Mouse (Mus musculus) frontal cortex, adult (tissue): Measurements from ENCODE around the gene Hist1h3f.
"Not testable (repeated sequence)": the region's sequence is repeated elsewhere in the genome, so short reads cannot be mapped to it uniquely, and the experiment has no call there.

Experiments
- ATAC-seq: cut with Nextera tagmentation; 2 replicates; pipeline ENCODE4 v1.9.2; 2017; ENCODE audit warnings: mild to moderate bottlenecking, moderate library complexity, mixed read lengths; ENCODE audit not compliant: low TSS enrichment

The Hist1h3f gene

DNA sequence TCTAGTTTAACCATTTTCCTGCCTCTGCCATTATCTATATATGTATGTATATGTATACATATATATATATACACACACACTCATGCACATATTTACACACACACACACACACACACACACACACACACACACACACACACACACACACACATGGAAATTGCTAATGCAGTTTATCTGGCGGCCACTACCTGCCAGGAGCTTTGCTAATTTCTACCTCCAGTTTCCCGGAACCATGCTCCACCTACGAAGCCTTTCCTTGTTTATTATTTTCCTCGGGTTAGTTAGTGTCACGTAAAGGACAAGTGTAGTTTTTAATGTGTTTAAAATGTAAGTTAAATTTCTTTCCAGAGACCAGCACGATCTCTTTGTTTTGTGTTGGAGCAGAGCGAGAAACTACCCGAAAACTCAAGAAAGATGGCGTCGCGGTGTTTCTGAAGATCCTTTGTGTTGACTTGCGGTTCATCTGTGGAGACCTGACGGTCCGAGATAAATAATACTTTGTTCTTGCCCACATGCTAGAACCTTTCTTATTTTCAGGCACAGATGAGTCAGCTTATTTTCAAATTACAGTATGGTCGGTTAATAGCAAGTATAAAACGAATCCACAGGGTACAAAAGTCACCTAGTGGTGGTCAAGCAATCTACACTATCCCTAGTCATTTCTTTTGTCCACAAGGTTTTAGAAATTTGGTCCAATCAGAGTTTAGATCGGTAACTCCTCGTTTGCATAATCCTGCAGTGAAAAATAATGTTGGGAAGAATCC lies 19.0 kb downstream of the Hist1h3f start:
- peak; percentile 78 for ATAC-seq

DNA sequence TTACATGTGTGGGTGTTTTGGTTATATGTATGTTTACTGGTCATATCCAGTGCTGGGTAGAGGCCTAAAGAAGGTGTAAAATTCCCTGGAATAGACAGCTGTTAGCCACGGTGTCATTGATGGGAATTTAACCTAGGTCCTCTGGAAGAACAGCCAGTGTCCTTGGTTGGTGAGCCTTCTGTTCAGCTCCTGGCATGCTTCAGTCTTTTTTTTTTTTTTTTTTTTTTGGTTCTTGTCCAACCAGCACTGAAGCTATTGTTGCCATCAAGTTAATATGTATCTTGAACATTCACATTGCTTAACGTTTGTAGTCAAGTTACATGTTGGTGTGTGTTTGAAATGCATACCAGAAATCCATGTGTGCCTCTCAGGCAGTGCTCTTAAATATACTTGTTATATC lies 20.6 kb downstream of the Hist1h3f start:
- ATAC-seq: no peak

DNA sequence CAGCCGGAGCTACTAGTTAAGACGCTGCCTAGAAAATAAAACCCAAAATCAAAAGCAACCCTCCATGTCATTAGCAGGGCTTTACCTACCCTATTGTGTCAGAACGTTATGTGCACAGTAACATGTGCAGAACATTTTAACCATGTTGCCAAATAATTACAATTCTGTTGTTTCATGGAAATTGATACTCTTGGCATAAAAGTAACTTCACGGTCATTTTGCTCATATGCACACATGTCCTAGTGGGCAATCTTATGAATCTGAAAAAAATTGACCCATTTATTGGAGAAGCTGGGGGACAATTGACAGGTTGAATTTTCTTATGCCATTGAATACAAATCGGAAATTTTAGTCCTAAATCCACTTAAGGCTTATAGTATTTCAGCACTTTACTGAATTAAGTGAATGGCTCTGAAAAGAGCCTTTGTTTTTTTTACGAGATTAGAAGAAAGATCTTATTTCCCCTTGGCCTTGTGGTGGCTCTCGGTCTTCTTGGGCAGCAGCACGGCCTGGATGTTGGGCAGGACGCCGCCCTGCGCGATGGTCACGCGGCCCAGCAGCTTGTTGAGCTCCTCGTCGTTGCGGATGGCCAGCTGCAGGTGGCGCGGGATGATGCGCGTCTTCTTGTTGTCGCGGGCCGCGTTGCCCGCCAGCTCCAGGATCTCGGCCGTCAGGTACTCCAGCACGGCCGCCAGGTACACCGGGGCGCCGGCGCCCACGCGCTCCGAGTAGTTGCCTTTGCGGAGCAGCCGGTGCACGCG lies 26.6 kb downstream of the Hist1h3f start:
- ATAC-seq: not testable (repeated sequence)

DNA sequence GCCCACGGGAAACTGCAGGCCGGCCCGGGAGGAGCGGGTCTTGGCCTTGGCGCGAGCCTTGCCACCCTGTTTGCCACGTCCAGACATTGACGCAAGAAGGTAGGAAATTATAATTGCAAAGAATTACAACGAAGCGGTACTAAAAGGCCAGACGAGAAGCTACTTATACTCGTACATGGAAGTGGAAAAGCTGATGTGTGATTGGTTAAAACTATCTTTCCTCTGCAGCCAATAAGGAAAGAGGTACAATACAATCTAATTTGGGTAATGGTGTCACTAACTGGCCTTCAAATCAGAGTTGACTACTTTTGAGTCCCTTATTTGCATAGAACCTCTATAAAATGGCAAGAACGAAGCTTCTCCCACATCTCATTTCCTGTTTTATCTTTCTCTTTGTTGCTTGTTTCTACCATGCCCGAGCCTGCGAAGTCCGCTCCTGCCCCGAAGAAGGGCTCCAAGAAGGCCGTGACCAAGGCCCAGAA lies 27.2 kb downstream of the Hist1h3f start, which contains the start of the genes Hist1h2ae and Hist1h2bg:
Gene Hist1h2ae (minus strand): TSS at position 199 of the 482 bp plus-strand sequence.
Gene Hist1h2bg (plus strand): TSS at position 375 of the 482 bp plus-strand sequence.
- peak; percentile 96 for ATAC-seq

DNA sequence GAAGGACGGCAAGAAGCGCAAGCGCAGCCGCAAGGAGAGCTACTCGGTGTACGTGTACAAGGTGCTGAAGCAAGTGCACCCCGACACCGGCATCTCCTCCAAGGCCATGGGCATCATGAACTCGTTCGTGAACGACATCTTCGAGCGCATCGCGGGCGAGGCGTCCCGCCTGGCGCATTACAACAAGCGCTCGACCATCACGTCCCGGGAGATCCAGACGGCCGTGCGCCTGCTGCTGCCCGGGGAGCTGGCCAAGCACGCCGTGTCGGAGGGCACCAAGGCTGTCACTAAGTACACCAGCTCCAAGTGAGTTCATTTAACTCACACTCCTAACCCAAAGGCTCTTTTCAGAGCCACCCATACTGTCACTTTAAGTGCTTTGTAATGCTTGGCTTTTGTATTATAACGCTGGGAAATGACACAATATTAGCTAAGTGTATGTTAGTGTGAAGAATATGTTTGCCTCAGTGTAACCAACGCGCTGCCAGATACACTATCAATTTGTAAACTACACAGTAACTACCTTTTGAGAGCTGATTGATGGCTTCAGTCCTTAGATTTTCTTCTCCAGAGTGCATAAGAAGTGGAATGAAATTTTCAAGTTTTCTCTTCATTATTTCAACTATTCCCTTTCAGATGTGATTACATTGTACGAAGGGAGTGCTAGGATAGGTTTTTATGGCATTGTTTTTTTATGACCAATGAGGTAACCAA lies 27.8 kb downstream of the Hist1h3f start:
- ATAC-seq: not testable (repeated sequence)

DNA sequence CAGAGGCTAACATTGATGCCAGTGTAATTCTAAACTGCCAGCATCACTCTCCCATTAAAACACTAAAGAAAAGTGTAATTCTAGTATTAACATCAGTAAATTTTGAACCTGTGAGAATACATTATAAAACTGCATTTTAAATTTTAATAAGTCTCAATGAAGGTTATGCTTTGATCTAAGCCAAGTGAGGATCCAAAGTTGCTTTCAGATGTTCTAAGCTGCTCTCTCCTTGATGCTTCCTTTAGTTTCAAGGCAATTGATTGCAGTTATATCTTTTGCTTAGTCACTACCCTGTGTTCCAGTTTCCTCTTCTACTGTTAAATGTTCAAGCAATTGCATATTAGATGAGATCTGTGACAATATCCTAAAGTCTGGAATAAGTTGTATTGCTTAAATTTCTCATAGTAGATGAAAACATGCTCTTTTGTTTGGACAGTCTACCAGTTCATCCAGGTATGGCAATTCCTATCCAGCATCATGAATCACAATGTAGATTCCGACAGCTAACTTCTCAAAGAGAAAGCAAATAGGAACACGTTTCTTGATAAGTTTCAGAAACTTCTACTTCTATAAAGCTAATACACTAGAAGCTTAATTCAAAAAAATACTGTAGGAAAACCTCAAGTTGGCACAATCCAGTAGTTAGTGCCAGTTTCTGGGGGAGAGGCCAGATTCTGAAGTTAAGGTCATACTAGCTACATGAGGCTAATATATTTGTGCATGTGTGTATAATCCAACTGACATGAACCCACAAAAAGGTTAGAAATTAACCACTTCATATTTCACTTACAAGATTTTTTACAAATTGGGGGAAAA lies 28.6 kb downstream of the Hist1h3f start:
- ATAC-seq: no peak

DNA sequence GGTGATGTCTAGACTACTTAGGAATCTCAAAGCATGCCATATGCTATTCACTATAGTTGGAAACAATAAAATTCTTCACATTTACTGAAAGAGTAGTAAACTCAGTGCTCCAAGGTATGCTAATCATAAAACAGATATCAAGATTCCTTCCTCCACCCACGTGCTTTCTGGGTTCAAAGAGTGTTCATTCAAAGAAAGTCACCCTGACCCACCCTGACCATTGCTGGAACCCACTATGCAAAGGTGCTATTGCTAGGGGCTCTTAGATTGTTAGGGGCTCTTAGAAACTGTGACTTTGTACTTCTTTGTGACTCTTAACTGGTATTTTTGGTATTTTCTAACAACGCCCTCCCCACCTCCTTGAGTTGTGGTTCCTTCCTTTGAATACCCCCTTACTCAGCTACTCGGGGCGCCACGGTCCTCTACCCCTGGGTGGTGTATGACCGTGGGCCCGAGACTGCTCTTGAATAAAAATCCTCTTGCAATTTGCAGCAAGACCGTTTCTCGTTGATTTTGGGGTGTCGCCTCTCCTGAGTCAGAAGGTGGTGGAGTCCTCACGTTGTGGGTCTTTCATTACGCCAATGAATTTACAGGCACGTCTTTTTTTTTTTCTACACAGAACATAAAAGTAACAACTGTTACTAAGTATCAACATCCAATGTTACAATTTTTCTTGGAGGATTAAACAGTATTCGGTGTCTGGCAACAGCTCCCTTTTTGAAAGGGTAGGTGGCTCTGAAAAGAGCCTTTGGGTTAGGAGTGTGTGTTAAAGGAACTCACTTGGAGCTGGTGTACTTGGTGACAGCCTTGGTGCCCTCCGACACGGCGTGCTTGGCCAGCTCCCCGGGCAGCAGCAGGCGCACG lies 29.4 kb downstream of the Hist1h3f start:
- ATAC-seq: not testable (repeated sequence)

DNA sequence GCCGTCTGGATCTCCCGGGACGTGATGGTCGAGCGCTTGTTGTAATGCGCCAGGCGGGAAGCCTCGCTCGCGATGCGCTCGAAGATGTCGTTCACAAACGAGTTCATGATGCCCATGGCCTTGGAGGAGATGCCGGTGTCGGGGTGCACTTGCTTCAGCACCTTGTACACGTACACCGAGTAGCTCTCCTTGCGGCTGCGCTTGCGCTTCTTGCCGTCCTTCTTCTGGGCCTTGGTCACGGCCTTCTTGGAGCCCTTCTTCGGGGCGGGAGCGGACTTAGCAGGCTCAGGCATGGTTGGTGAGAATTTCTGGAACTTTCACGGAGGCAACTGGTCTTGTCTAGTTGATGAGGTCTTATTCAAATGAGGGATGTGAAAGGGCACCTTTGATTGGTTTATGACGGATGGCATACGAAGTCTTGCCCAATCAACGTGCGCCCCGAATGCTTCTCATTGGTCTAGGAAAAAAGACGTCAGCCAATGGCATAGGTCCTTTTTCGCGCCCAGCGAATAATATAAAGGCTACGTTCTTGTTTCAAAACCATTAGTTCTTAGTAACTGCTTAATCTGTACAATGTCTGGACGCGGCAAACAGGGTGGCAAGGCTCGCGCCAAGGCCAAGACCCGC lies 30.2 kb downstream of the Hist1h3f start, which contains the start of the genes Hist1h2bf and Hist1h2ad:
Gene Hist1h2bf (minus strand): TSS at position 299 of the 627 bp plus-strand sequence.
Gene Hist1h2ad (plus strand): TSS at position 484 of the 627 bp plus-strand sequence.
- peak; percentile 93 for ATAC-seq

DNA sequence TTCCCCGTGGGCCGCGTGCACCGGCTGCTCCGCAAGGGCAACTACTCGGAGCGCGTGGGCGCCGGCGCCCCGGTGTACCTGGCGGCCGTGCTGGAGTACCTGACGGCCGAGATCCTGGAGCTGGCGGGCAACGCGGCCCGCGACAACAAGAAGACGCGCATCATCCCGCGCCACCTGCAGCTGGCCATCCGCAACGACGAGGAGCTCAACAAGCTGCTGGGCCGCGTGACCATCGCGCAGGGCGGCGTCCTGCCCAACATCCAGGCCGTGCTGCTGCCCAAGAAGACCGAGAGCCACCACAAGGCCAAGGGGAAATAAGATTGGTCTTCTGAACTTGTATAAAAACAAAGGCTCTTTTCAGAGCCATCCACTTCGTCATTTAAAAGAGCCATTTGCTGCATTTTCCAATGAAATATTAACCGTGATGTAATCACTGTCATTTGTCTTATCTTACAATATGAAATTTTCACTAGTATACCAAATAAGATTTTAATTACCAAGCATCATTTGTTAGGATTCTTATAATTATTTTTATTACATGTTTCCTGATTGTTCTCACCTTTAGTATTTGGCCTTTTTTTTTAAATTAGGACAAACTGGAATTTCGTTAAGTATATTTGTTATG lies 30.8 kb downstream of the Hist1h3f start:
- not testable (repeated sequence) for ATAC-seq

DNA sequence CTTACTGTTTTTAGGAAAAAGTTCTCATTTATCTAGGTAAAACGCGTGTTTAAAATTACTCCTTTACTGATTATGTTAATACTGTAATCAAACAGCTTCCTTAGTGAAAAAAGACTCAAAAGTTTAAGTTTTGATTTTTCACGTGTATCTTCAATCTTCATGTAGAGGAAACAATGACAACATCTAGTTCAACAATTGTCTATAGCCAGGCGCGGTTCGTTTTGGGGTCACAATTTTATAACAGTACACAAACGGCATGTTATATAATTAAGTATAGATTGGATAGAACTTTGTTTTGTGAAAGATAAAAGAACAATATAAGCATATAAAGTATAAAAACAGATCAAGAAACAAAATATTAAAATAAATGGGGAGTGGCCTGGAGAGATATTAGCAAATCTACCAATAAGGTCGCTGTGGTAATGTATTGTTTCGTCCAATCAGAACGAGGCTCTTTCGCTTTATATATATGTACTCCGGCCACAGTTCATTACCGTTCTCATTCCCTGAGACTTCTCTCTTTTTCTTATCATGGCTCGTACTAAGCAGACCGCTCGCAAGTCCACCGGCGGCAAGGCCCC lies 31.5 kb downstream of the Hist1h3f start, which contains the start of gene Hist1h3d:
Gene Hist1h3d (plus strand): TSS at position 493 of the 581 bp plus-strand sequence.
- ATAC-seq: peak; percentile 71

DNA sequence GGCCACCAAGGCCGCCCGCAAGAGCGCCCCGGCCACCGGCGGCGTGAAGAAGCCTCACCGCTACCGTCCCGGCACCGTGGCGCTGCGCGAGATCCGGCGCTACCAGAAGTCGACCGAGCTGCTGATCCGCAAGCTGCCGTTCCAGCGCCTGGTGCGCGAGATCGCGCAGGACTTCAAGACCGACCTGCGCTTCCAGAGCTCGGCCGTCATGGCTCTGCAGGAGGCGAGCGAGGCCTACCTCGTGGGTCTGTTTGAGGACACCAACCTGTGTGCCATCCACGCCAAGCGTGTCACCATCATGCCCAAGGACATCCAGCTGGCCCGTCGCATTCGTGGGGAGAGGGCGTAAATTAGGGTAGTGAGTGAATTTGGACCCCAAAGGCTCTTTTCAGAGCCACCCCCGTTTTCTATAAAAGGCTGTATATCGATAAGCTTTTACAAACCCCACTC lies 32.0 kb downstream of the Hist1h3f start:
- ATAC-seq: not testable (repeated sequence)

DNA sequence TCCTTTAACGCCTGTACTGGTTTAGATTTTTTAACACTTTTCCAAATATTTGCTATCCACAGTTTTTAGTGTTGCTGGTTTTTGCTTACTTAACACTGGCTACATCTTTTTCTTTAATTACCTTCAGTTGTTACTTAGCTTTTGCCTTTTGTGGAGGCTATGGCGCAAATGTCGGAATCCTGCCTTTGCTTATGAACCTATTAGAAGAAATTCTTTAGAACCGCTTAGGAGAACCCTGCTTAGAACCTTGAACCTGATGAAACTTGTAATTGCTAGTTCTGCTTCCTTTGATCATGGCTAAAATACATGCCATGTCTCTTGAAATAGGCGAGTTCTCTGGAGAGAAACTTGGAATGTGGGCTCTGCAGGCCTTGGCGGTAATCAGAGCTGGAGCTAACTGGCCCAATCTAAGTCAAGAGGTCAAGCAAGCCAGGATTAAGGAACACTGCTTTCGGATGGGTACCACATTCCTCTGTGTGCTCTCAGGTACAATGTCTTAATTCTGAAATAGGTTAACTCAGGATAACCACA lies 32.6 kb downstream of the Hist1h3f start:
- ATAC-seq: no peak

DNA sequence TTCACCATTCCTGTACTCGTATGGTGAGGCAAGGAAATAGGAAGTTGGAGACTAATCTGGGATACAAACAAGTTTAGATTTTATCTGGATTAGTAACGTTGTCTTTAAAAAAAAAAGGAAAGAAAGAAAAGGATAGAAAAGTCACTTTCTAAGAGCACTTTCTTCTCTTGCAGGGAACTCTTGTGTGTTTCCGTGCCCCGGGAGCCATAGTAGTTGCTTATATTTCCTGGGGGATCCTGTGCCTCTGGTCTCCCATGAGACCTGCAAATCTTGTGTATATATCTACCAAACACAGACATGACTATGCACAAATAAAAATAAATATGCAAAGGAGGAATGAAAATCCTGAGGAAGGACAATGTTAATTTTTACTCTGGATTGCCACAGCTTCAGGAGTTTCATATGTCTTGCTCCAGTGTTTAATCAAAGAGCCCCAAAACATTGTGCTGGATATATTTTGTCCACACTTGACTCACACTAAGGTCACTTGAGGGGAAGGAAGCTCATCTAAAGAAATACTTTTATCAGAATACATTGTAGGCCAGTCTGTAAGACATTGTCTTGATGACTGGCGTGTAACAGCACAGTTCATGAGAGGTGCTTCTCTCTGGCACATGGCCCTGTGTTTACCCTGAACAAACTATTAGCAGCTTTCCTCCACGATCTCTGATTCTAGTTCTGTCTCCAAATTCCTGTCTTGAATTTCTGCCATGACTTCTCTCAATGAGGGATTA lies 33.2 kb downstream of the Hist1h3f start:
- no peak for ATAC-seq

DNA sequence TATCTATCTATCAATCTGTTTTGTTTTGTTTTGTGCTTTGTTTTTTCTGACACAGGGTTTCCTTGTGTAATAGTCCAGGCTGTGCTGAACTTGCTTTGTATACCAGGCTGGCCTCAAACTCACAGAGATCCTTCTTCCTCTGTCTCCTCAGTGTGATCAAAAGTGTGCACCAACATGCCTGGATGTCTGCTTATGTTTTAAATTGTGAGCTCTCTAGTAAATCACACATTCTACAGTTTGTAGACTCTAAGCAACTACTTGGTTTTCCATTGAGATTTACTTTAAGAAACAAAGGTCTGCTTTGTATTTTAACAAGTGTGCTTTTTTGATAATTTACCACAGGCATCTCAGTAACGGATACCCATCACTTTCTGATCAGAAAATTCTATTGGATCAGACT lies 34.0 kb downstream of the Hist1h3f start:
- ATAC-seq: no peak

DNA sequence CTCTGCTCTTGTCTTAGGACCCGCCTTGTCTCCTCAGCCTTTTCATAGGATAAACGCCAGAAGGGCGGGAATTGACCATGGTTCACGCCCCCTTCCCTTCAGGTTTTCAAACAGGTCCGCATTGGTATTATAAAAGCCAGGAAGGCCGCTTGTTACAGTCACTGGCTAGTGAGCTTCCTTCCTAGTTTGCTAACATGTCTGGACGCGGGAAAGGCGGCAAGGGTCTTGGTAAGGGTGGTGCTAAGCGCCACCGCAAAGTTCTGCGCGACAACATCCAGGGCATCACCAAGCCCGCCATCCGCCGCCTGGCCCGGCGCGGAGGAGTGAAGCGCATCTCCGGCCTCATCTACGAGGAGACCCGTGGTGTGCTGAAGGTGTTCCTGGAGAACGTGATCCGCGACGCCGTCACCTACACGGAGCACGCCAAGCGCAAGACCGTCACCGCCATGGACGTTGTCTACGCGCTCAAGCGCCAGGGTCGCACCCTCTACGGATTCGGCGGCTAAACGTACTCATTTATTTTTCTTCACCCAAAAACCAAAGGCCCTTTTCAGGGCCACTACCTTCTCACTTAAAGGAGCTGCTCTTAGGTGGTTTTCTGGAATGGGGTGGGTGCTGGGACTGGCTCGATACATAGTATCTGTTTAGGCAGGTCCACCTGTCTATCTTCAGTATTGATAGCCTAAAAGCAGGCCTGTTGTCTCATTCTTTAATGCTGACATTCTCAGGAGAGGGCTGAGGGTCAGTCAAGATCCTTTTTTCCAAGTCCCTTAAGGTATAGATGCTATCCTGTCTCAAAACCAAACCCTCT lies 37.8 kb downstream of the Hist1h3f start, which contains the start of gene Hist1h4d:
Gene Hist1h4d (plus strand): TSS at position 191 of the 811 bp plus-strand sequence.
- ATAC-seq: peak; percentile 83
